Mouse (Mus musculus) midbrain, postnatal 0 days (tissue): ENCODE data around the gene Nf2. TPM values are rescaled to one million over a fixed set of nuclear protein-coding genes. Genes with fewer than 3 reads are reported as not detected.
"Not testable (repeated sequence)": the region's sequence is repeated elsewhere in the genome, so short reads cannot be mapped to it uniquely, and the experiment has no call there.

Experiments
- ATAC-seq: fragments of 200-750 bp; cut with Nextera tagmentation; 2 replicates; pipeline ENCODE4 v1.8.0; 2017; ENCODE audit warnings: moderate number of reproducible peaks, mild to moderate bottlenecking, moderate TSS enrichment, moderate library complexity; ENCODE audit not compliant: low FRiP score
- DNase-seq: peaks from one replicate; pipeline ENCODE4 v3.0.0-alpha.2; 2015; ENCODE audit warnings: low spot score
- H3K27ac ChIP-seq: fragments of 300-500 bp; sonication (generic); 2 replicates; pipeline ENCODE4 v1.5.1; 2014; ENCODE audit warnings: low read depth, mild to moderate bottlenecking, low read length, mixed read lengths
- H3K27me3 ChIP-seq: fragments of 300-500 bp; sonication (generic); 2 replicates; pipeline ENCODE4 v1.6.1; 2014; ENCODE audit warnings: low read length, control low read depth, mixed read lengths; ENCODE audit not compliant: insufficient read depth
- H3K36me3 ChIP-seq: fragments of 300-500 bp; sonication (generic); 2 replicates; pipeline ENCODE4 v1.6.1; 2014; ENCODE audit warnings: low read length, control low read depth, mixed read lengths; ENCODE audit not compliant: insufficient read depth
- H3K4me1 ChIP-seq: fragments of 300-500 bp; sonication (generic); 2 replicates; pipeline ENCODE4 v1.6.1; 2014; ENCODE audit warnings: mild to moderate bottlenecking, control low read depth, antibody characterized with exemption, low read length, mixed read lengths; ENCODE audit not compliant: insufficient read depth
- H3K4me2 ChIP-seq: fragments of 300-500 bp; sonication (generic); 2 replicates; pipeline ENCODE4 v1.6.1; 2014; ENCODE audit warnings: low read depth, mild to moderate bottlenecking, low read length, mixed read lengths; ENCODE audit not compliant: poor library complexity, severe bottlenecking
- H3K4me3 ChIP-seq: fragments of 300-500 bp; sonication (generic); 2 replicates; pipeline ENCODE4 v1.5.1; 2014; ENCODE audit warnings: low read depth, mild to moderate bottlenecking, low read length, moderate library complexity
- H3K9ac ChIP-seq: fragments of 300-500 bp; sonication (generic); replicated peaks from 2 replicates; pipeline ENCODE4 v1.6.1; 2014; ENCODE audit warnings: mild to moderate bottlenecking, low read length, moderate library complexity, mixed read lengths; ENCODE audit not compliant: poor library complexity, severe bottlenecking
- H3K9me3 ChIP-seq: fragments of 300-500 bp; sonication (generic); 2 replicates; pipeline ENCODE4 v1.6.1; 2016; ENCODE audit warnings: low read length, control low read depth
- CTCF ChIP-seq: IDR thresholded peaks from 2 replicates; pipeline ENCODE4 v1.5.1; 2016; ENCODE audit warnings: antibody characterized with exemption, mild to moderate bottlenecking
- WGBS: fragments of 180-500 bp; shearing (Covaris S2); extraction: QIAGEN DNeasy Blood & Tissue Kit; methylation state at CpG from one replicate; pipeline ENCODE4 v1.1.7; 2014; 5-methylcytosine and 5-hydroxymethylcytosine counted together
- polyA plus RNA-seq: library from polyadenylated mRNA; unstranded; fragments of >200 nt; fragmentation: Nextera tagmentation; extraction: Ambion mirVana; gene quantifications from 2 replicates; pipeline ENCODE4 v1.2.1, GENCODE M21; 2015
- total RNA-seq: library from RNA; depleted of rRNA; stranded (reverse); fragments of >200 nt; gene quantifications from 2 replicates; pipeline ENCODE4 v1.2.3, GENCODE M21; 2014

Gene Nf2
- total and polyA plus RNA-seq, 2 experiments from 2014 or later = 51.5 to 103 TPM

DNA sequence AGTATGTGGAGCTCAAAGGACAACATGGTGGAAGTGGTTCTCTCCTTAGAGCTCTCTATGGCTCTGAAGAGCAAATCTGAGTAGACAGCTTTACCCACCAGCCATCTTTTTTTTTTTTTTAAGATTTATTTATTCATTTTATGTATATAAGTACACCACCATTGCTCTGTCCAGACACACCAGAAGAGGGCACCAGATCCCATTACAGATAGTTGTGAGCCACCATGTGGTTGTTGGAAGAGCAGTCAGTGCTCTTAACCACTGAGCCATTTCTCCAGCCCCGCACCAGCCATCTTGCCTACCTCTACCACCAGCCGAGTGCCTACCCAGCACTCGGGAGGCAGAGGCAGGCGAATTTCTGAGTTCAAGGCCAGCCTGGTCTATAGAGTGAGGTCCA lies 26.9 kb downstream of the Nf2 start:
- ATAC-seq, H3K36me3 ChIP-seq, H3K27ac ChIP-seq, H3K4me3 ChIP-seq, H3K4me2 ChIP-seq, DNase-seq, H3K27me3 ChIP-seq, H3K4me1 ChIP-seq, H3K9me3 ChIP-seq, H3K9ac ChIP-seq: not testable (repeated sequence)
- peak; percentile 22 for TF ChIP-seq CTCF
- 93% methylated on average over 4 of the region's 4 CpGs for WGBS

- no peaks in the 10 kb centered on the region for H3K36me3 ChIP-seq
- WGBS = 43% methylated on average over 7 of the region's 7 CpGs
- no peaks in the 10 kb centered on the region for H3K9me3 ChIP-seq
- ATAC-seq (peak; percentile 52; the same call in 1 of the 2 replicates), DNase-seq (peak; percentile 88)
- no peaks in the 10 kb centered on the region for H3K4me1 ChIP-seq
- H3K27me3 ChIP-seq = no peaks in the 10 kb centered on the region
- H3K4me2 ChIP-seq = no peak overlapping the region
- TF ChIP-seq CTCF = peak; percentile 88
- H3K4me3 ChIP-seq = no peak overlapping the region
- H3K27ac ChIP-seq = no peak overlapping the region
- no peak overlapping the region for H3K9ac ChIP-seq
These were observed 27.6 kb downstream of the Nf2 start for GRCm38 (mm10) chr11:4821492-4822445.

- H3K27ac ChIP-seq = no peak overlapping the region
- no peaks in the 10 kb centered on the region for H3K36me3 ChIP-seq
- DNase-seq (no peak), ATAC-seq (no peak)
- H3K27me3 ChIP-seq = no peaks in the 10 kb centered on the region
- no peak overlapping the region for H3K9ac ChIP-seq
- TF ChIP-seq CTCF = no peak
- H3K4me1 ChIP-seq = no peaks in the 10 kb centered on the region
- no peak overlapping the region for H3K4me3 ChIP-seq
- no peaks in the 10 kb centered on the region for H3K9me3 ChIP-seq
- H3K4me2 ChIP-seq = no peak overlapping the region
- 90% methylated on average over 7 of the region's 7 CpGs for WGBS
These were observed 34.6 kb downstream of the Nf2 start for GRCm38 (mm10) chr11:4814507-4815450.

GRCm38 (mm10) chr11:4808311-4808710 lies 41.0 kb downstream of the Nf2 start:
- Histone ChIP-seq H3K27me3 (no peaks in the 10 kb centered on the region), H3K36me3 (peaks cover 4% of the 10 kb centered on the region; the same call in 1 of the 2 replicates), H3K4me1 (no peaks in the 10 kb centered on the region), H3K9ac (no peak overlapping the region), H3K9me3 (no peaks in the 10 kb centered on the region), H3K4me2 (no peak overlapping the region), H3K4me3 (no peak overlapping the region), H3K27ac (no peak overlapping the region)
- DNase-seq (no peak), ATAC-seq (no peak)
- 67% methylated on average over 6 of the region's 6 CpGs for WGBS
- TF ChIP-seq CTCF = no peak

DNA sequence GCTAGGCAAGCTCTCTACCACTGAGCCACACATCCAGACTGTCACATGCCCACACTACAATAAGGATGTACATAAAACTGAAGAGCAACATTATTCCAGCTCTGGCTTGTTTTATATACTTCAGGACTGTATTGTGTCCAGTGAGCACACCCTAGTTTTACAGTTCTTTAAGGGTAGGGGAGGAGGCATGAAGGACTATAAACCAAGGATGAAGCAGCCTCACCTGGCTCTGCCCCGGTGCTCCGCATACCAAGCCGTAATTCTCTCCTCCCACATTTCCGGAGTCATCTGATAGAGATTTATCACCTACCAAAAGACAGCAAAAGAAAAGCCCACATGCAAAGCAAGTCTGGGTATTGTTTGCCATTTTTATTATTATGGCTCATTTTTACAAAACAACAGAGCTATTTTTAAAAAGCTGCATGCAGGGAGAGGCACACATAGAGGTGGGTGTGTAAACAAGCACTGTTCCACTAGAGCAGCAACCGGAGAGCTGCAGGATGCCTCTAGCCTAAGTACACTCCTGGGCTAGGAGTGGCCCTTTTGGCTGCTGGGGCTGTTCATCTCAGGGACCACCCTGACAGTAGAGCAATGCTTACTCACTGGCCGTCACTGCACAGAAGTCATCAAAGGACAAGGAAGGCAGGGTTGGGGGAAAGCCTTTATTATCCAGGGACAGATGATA lies 43.2 kb downstream of the Nf2 start:
- Histone ChIP-seq H3K4me2 (no peak overlapping the region), H3K9me3 (no peaks in the 10 kb centered on the region), H3K27me3 (no peaks in the 10 kb centered on the region), H3K9ac (no peak overlapping the region), H3K27ac (no peak overlapping the region), H3K4me3 (no peak overlapping the region), H3K36me3 (peaks cover 8% of the 10 kb centered on the region; the same call in 1 of the 2 replicates), H3K4me1 (no peaks in the 10 kb centered on the region)
- no peak for TF ChIP-seq CTCF
- WGBS = 92% methylated on average over 6 of the region's 6 CpGs
- ATAC-seq (no peak), DNase-seq (no peak)
